Mouse (Mus musculus): ENCODE results near the gene Lrch1.

- TF ChIP-seq CTCF (conservative IDR thresholded peaks at IDR 0.05; ENCODE audit: low read length) (peak; percentile 27), NANOG (IDR thresholded peaks at IDR 0.05; ENCODE audit: borderline replicate concordance, low read length) (no peak), POU5F1 (IDR thresholded peaks at IDR 0.05; ENCODE audit: borderline replicate concordance, low read length) (no peak)
These were observed 42.8 kb upstream of the Lrch1 start for GRCm38 (mm10) chr14:74990504-74990903.

All from E14TG2a.4 (cell line).